ENCODE assay signal across 22 mouse cellular contexts in genomic region chr3:62452961-62453360, GRCm38 (mm10).
"Had no signal": no experiment of that assay in that cellular context is flagged by ENCODE, and none has a peak within 500 bp of the region (broad histone marks: within the 10 kb centered on the region; RNA-seq: fewer than 3 reads in every experiment).

No protein-coding gene starts in this region.

- H3K9me3 ChIP-seq: kidney, embryonic 15.5 days; limb, embryonic 10.5 days; limb, embryonic 13.5 days; liver, embryonic 12.5 days; liver, embryonic 15.5 days; lung, embryonic 15.5 days; megakaryocyte, embryonic 14.5 days; midbrain, embryonic 15.5 days; neural tube, embryonic 12.5 days; neural tube, embryonic 15.5 days had no signal

- ATAC-seq: liver, embryonic 12.5 days had no signal

- H3K4me2 ChIP-seq: kidney, embryonic 15.5 days; limb, embryonic 13.5 days; liver, embryonic 12.5 days; liver, embryonic 15.5 days; lung, embryonic 15.5 days; midbrain, embryonic 11.5 days; midbrain, embryonic 15.5 days; neural tube, embryonic 12.5 days; neural tube, embryonic 15.5 days had no signal

- H3K27me3 ChIP-seq: kidney, embryonic 15.5 days; limb, embryonic 13.5 days; liver, embryonic 12.5 days; liver, embryonic 15.5 days; lung, embryonic 15.5 days; midbrain, embryonic 15.5 days; neural tube, embryonic 12.5 days; neural tube, embryonic 15.5 days had no signal

- H3K4me3 ChIP-seq: kidney, embryonic 15.5 days; limb, embryonic 10.5 days; limb, embryonic 13.5 days; liver, embryonic 12.5 days; liver, embryonic 15.5 days; lung, embryonic 15.5 days; megakaryocyte, embryonic 14.5 days; midbrain, embryonic 15.5 days; neural tube, embryonic 12.5 days; neural tube, embryonic 15.5 days had no signal

- DNase-seq: kidney, postnatal 10 days; kidney, postnatal 36 days; liver; lung, adult 18-20 months; lung, postnatal 10 days; lung, postnatal 36 days; right cerebral cortex, adult 18-20 months; right cerebral cortex, postnatal 14 days; right cerebral cortex, postnatal 4 days; thymus, postnatal 25 days had no signal

- H3K36me3 ChIP-seq: limb, embryonic 10.5 days; liver, embryonic 12.5 days; liver, embryonic 15.5 days; midbrain, embryonic 15.5 days; neural tube, embryonic 12.5 days; neural tube, embryonic 15.5 days had no signal

- H3K4me1 ChIP-seq: kidney, embryonic 15.5 days; liver, embryonic 12.5 days; liver, embryonic 15.5 days; lung, embryonic 15.5 days had no signal

- H3K27ac ChIP-seq: limb, embryonic 10.5 days; limb, embryonic 13.5 days; liver, embryonic 12.5 days; liver, embryonic 15.5 days; neural tube, embryonic 12.5 days; stomach, postnatal 0 days had no signal

- H3K9ac ChIP-seq: kidney, embryonic 15.5 days; limb, embryonic 13.5 days; liver, embryonic 12.5 days; liver, embryonic 15.5 days; lung, embryonic 15.5 days; midbrain, embryonic 15.5 days; neural tube, embryonic 12.5 days; neural tube, embryonic 15.5 days had no signal
